Mouse (Mus musculus) liver, embryonic 15.5 days (tissue): ENCODE measurements at regions not wholly inside any gene's neighbourhood (a gene's known extent, or its start where the extent isn't known, plus 50 kb on each side); places are given as distances from the start of the nearest gene placed in this dataset.

ENCODE experiments used
- ATAC-seq: fragments of 200-750 bp; cut with Nextera tagmentation; 2 replicates; pipeline ENCODE4 v1.8.0; 2017; ENCODE audit warnings: moderate number of reproducible peaks, mild to moderate bottlenecking, moderate library complexity; ENCODE audit not compliant: insufficient read depth
- H3K27ac ChIP-seq: fragments of 300-500 bp; sonication (generic); replicated peaks from 2 replicates; pipeline ENCODE4 v1.5.1; 2015; ENCODE audit warnings: mild to moderate bottlenecking, inconsistent platforms
- H3K27me3 ChIP-seq: fragments of 300-500 bp; sonication (generic); 2 replicates; pipeline ENCODE4 v1.6.1; 2015; ENCODE audit warnings: mild to moderate bottlenecking, inconsistent platforms
- H3K36me3 ChIP-seq: fragments of 300-500 bp; sonication (generic); replicated peaks from 2 replicates; pipeline ENCODE4 v1.6.1; 2015; ENCODE audit warnings: moderate library complexity, mild to moderate bottlenecking, inconsistent platforms
- H3K4me1 ChIP-seq: fragments of 300-500 bp; sonication (generic); replicated peaks from 2 replicates; pipeline ENCODE4 v1.6.1; 2015; ENCODE audit warnings: inconsistent platforms
- H3K4me2 ChIP-seq: fragments of 300-500 bp; sonication (generic); 2 replicates; pipeline ENCODE4 v1.6.1; 2015; ENCODE audit warnings: moderate library complexity, mild to moderate bottlenecking, inconsistent platforms
- H3K4me3 ChIP-seq: fragments of 300-500 bp; sonication (generic); replicated peaks from 2 replicates; pipeline ENCODE4 v1.5.1; 2015; ENCODE audit warnings: mild to moderate bottlenecking, inconsistent platforms
- H3K9ac ChIP-seq: fragments of 300-500 bp; sonication (generic); 2 replicates; pipeline ENCODE4 v1.6.1; 2015; ENCODE audit warnings: moderate library complexity, mild to moderate bottlenecking, inconsistent platforms
- H3K9me3 ChIP-seq: fragments of 300-500 bp; sonication (generic); replicated peaks from 2 replicates; pipeline ENCODE4 v1.6.1; 2016; ENCODE audit warnings: inconsistent platforms
- WGBS: fragments of 180-500 bp; shearing (Covaris S2); methylation state at CpG from one replicate; pipeline ENCODE4 v1.1.7; 2015; ENCODE audit warnings: mixed read lengths; ENCODE audit not compliant: insufficient replicate concordance; 5-methylcytosine and 5-hydroxymethylcytosine counted together

GRCm38 (mm10) chr13:44097141-44097540, 312.6 kb downstream of the Cd83 start:
- Histone ChIP-seq H3K4me1 (no peaks in the 10 kb centered on the region), H3K27me3 (peaks cover 12% of the 10 kb centered on the region), H3K4me2 (no peak overlapping the region), H3K9ac (no peak overlapping the region), H3K36me3 (no peaks in the 10 kb centered on the region), H3K4me3 (no peak overlapping the region), H3K9me3 (no peaks in the 10 kb centered on the region), H3K27ac (no peak overlapping the region)
- 48% methylated on average over 2 of the region's 2 CpGs for WGBS
- ATAC-seq = no peak

GRCm38 (mm10) chr13:44099511-44099910, 314.9 kb downstream of the Cd83 start:
- Histone ChIP-seq H3K36me3 (no peaks in the 10 kb centered on the region), H3K4me2 (no peak overlapping the region), H3K9ac (no peak overlapping the region), H3K27ac (no peak overlapping the region), H3K4me1 (no peaks in the 10 kb centered on the region), H3K4me3 (no peak overlapping the region), H3K27me3 (peaks cover 12% of the 10 kb centered on the region), H3K9me3 (no peaks in the 10 kb centered on the region)
- no peak for ATAC-seq
- WGBS = 64% methylated on average over 9 of the region's 9 CpGs

- no peak overlapping the region for H3K4me2 ChIP-seq
- no peaks in the 10 kb centered on the region for H3K36me3 ChIP-seq
- H3K4me3 ChIP-seq = no peak overlapping the region
- 30% methylated on average over 21 of the region's 21 CpGs for WGBS
- H3K9me3 ChIP-seq = no peaks in the 10 kb centered on the region
- ATAC-seq = no peak
- H3K27me3 ChIP-seq = peaks cover 12% of the 10 kb centered on the region
- no peak overlapping the region for H3K9ac ChIP-seq
- no peak overlapping the region for H3K27ac ChIP-seq
- H3K4me1 ChIP-seq = no peaks in the 10 kb centered on the region
These were observed 315.8 kb downstream of the Cd83 start for GRCm38 (mm10) chr13:44100125-44101067.

GRCm38 (mm10) chr13:44101161-44101560, 316.6 kb downstream of the Cd83 start:
- Histone ChIP-seq H3K9me3 (no peaks in the 10 kb centered on the region), H3K4me1 (no peaks in the 10 kb centered on the region), H3K27me3 (peaks cover 12% of the 10 kb centered on the region), H3K4me2 (no peak overlapping the region), H3K36me3 (no peaks in the 10 kb centered on the region), H3K9ac (no peak overlapping the region), H3K27ac (no peak overlapping the region), H3K4me3 (no peak overlapping the region)
- 21% methylated on average over 6 of the region's 6 CpGs for WGBS
- ATAC-seq = no peak

GRCm38 (mm10) chr13:44101806-44102205, 317.2 kb downstream of the Cd83 start:
- WGBS = 52% methylated on average over 6 of the region's 6 CpGs

GRCm38 (mm10) chr13:44102257-44102656, 317.7 kb downstream of the Cd83 start:
- H3K36me3 ChIP-seq = no peaks in the 10 kb centered on the region
- no peaks in the 10 kb centered on the region for H3K4me1 ChIP-seq
- no peak overlapping the region for H3K4me2 ChIP-seq
- WGBS = 65% methylated on average over 4 of the region's 4 CpGs
- H3K9me3 ChIP-seq = no peaks in the 10 kb centered on the region
- H3K9ac ChIP-seq = no peak overlapping the region
- no peak for ATAC-seq
- H3K4me3 ChIP-seq = no peak overlapping the region
- no peak overlapping the region for H3K27ac ChIP-seq
- peaks cover 12% of the 10 kb centered on the region for H3K27me3 ChIP-seq

More at GRCm38 (mm10) chr13:44101806-44102205, 317.2 kb downstream of the Cd83 start:
- H3K9ac ChIP-seq = no peak overlapping the region
- no peak overlapping the region for H3K4me2 ChIP-seq
- ATAC-seq = no peak
- no peak overlapping the region for H3K4me3 ChIP-seq
- H3K9me3 ChIP-seq = no peaks in the 10 kb centered on the region
- H3K4me1 ChIP-seq = no peaks in the 10 kb centered on the region
- H3K27me3 ChIP-seq = peaks cover 12% of the 10 kb centered on the region
- no peak overlapping the region for H3K27ac ChIP-seq
- H3K36me3 ChIP-seq = no peaks in the 10 kb centered on the region

- no peak overlapping the region for H3K4me2 ChIP-seq
- H3K9ac ChIP-seq = no peak overlapping the region
- no peaks in the 10 kb centered on the region for H3K4me1 ChIP-seq
- H3K9me3 ChIP-seq = no peaks in the 10 kb centered on the region
- no peak overlapping the region for H3K4me3 ChIP-seq
- no peak overlapping the region for H3K27ac ChIP-seq
- WGBS = 56% methylated on average over 7 of the region's 7 CpGs
- ATAC-seq = no peak
- peaks cover 12% of the 10 kb centered on the region for H3K27me3 ChIP-seq
- no peaks in the 10 kb centered on the region for H3K36me3 ChIP-seq
These were observed 318.8 kb downstream of the Cd83 start for GRCm38 (mm10) chr13:44103340-44103739.

GRCm38 (mm10) chr13:44105161-44105560, 320.6 kb downstream of the Cd83 start:
- no peak overlapping the region for H3K4me3 ChIP-seq
- H3K36me3 ChIP-seq = no peaks in the 10 kb centered on the region
- H3K9me3 ChIP-seq = no peaks in the 10 kb centered on the region
- no peak overlapping the region for H3K27ac ChIP-seq
- H3K27me3 ChIP-seq = peaks cover 12% of the 10 kb centered on the region
- no peak overlapping the region for H3K4me2 ChIP-seq
- H3K4me1 ChIP-seq = no peaks in the 10 kb centered on the region
- no peak for ATAC-seq
- 58% methylated on average over 5 of the region's 5 CpGs for WGBS
- no peak overlapping the region for H3K9ac ChIP-seq

GRCm38 (mm10) chr13:44108695-44109094, 324.1 kb downstream of the Cd83 start:
- H3K27me3 ChIP-seq = no peaks in the 10 kb centered on the region
- no peak overlapping the region for H3K27ac ChIP-seq
- H3K4me3 ChIP-seq = no peak overlapping the region
- H3K9me3 ChIP-seq = no peaks in the 10 kb centered on the region
- no peak overlapping the region for H3K9ac ChIP-seq
- H3K4me2 ChIP-seq = no peak overlapping the region
- H3K36me3 ChIP-seq = no peaks in the 10 kb centered on the region
- ATAC-seq = no peak
- H3K4me1 ChIP-seq = no peaks in the 10 kb centered on the region
- WGBS = 64% methylated on average over 11 of the region's 11 CpGs

- Histone ChIP-seq H3K4me2 (no peak overlapping the region), H3K9me3 (no peaks in the 10 kb centered on the region), H3K36me3 (no peaks in the 10 kb centered on the region), H3K4me3 (no peak overlapping the region), H3K27ac (no peak overlapping the region), H3K9ac (no peak overlapping the region), H3K27me3 (no peaks in the 10 kb centered on the region), H3K4me1 (no peaks in the 10 kb centered on the region)
- WGBS = 66% methylated on average over 5 of the region's 5 CpGs
- ATAC-seq = no peak
These were observed 328.5 kb downstream of the Cd83 start for GRCm38 (mm10) chr13:44113043-44113442.

- Histone ChIP-seq H3K4me3 (no peak overlapping the region), H3K4me2 (no peak overlapping the region), H3K9ac (no peak overlapping the region), H3K36me3 (no peaks in the 10 kb centered on the region), H3K27me3 (no peaks in the 10 kb centered on the region), H3K27ac (no peak overlapping the region), H3K9me3 (no peaks in the 10 kb centered on the region), H3K4me1 (no peaks in the 10 kb centered on the region)
- ATAC-seq = no peak
- 69% methylated on average over 5 of the region's 5 CpGs for WGBS
These were observed 330.3 kb downstream of the Cd83 start for GRCm38 (mm10) chr13:44114856-44115255.
